Mouse (Mus musculus): ENCODE measurements around the gene Nln. TPM values are rescaled to one million over a fixed set of nuclear protein-coding genes. Genes with fewer than 3 reads are reported as not detected.

The Nln gene
- polyA plus RNA-seq, 3 experiments from 2014 or later: 5.3 to 10.1 (median 8.7) TPM

DNA sequence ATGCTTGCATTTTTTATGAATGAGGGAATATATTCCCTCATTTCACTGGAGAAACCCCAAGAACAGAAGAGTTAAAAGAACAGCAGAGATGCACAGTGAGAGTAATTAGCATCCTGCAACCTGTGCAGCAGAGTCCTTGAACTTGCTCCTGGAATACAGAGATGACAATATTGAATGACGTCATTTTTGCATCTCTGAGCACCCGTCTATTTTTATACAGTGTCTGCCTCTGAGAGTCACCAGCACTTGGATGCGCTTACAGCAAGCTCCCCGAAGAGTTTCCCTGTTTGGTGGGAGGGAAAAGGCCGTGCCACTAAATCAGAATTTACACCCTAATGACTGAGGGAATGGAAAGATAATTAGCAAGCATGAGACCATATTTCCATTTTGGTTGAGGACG lies 96.0 kb downstream of the Nln start:
- ATAC-seq: no peak

DNA sequence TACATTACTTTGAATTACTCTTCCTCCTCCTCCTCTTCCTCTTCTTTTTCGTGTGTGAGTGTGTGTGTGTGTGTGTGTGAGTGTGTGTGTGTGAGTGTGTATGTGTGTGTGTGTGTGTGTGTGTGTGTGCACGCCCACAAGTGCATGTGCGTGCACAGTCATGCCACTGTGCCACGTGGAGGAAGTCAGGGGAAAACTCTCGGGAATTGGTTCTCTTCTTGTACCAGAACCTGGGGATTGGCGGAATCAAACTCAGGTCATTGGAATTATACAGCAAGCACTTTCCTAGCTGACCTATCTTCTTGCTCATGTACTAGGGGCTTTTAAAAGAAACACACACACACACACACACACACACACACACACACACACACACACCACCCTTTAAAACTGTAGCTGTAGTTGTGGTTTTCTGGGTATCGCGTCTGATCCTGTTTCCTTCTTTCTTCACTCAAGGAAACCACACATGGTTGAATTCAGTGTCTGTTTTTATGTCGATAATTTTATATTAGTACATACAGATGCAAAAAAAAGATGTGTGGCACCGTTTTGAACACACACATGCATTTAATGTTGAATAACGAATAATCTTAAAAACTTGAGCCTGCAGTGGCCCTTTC lies 97.1 kb downstream of the Nln start:
- ATAC-seq: no peak

DNA sequence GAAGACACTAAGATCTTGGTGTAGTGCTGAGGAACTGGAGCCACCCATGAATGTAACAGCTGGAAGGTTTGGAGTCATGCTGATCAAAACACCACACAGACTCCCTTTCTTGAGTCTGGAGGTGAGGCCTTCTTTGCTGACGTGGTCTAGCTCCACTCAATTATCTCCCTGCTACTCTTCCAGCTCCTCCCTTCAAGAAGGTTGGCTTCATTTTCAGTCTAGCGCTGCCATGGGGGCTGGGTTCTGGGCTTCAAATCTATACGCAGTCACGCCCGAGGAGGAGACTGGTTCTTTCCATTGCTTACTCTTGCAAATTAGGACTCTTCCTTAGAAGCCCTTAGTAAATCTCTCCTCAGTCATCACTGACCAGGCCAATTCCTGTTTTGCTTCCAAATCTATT lies 98.1 kb downstream of the Nln start:
- ATAC-seq: no peak

DNA sequence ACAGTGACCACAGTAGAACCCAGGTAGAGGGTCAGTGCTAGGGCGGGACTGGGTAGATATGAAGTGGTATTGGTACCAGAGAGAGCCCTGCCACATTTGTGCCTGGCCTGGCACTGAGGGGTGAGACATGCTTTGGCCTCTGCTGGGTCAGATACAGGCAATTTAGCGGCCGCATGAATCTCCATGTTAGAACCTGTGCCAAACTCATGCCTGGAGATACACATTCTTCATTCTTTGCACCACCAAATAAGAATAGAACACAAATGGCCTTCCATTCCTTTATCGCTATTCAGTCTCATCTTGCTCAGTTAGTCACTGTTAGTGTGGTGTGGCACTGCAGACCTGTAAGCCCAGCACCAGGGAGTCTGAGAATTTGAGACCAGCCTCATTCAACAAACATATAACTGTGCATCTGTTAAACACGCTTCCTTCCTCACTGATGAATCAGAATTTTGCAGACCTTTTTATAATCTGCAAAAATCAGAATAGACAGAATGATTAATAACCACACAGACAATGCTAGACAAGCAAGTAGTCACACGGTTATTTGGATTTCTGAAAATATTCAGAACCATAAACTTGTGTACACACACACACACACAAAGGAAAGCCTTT lies 104.1 kb downstream of the Nln start:
- ATAC-seq: no peak

DNA sequence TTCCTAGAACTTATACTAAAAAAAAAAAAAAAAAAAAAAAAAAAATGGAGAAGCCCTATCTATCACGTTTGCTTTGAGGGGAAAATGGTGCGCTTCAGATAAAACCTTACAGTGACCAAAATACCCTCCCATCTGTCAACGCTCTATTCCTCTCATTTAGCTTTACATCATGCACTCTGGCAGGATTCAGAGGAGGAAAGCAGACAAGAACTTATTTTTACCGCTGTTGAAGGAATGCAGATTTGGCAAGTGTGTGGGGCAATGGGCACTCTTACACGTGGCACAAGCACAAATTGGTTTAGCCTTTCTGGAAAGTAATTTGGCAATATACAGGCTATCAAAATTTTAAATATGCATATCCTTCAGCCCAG lies 115.3 kb downstream of the Nln start:
- ATAC-seq: no peak

DNA sequence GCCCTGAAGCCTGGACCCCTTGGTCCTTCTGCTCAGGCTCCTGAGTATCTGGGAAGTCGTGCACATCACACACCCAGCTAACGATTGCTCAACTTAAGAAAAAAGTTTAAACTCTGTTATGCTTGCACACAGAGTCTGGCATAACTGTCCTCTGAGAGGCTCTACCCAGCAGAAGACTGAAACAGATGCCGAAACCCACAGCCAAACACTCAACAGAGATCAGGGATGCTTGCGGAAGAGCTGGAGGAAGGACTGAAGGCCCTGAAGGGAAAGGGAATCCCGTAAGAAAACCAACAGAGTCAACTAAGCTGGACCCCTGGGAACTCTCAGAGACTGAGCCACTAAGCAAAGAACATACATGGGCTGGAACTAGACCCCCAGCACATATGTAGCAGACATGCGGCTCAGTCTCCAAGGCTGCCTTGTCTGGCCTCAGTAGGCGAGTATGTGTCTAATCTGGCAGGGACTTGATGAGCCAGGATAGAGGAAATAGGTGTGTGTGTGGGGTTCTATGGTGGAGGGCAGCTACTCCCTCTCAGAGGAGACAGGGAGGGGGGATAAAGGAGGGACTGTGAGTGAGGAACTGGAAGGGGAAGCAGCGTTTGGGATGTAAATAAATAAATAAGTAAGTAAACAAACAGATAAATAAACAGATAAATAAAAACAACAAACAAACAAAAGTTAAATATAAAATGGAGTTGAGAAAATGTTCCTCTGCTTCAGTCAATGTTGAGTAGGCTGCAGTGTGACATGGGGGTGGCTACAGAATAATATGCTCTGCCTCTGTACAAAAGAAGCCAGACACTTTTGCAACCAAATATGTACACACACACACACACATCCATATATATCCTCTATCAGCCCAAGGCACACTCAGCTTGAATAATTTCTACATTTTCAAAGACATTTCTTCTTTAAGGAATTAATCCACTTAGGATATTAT lies 116.0 kb downstream of the Nln start:
- no peak for ATAC-seq

DNA sequence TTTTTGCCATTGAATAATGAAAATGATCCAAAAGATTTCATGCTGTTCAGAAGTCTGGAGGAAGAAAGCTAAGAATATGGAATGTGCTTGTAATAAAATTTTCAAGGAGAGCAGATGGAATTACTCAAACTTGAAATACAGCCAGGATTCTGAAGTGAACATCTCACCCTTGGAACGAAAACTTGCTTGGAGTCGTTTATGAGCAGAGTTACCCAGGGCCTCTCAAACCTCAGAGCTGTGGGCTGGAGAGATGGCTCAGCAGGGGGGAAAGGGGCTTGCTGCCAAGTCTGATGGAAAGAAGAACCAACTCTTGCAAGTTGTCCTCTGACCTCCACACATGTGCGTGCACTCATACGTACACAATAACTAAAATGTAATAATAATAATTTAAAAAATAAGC lies 122.8 kb downstream of the Nln start:
- ATAC-seq: no peak

DNA sequence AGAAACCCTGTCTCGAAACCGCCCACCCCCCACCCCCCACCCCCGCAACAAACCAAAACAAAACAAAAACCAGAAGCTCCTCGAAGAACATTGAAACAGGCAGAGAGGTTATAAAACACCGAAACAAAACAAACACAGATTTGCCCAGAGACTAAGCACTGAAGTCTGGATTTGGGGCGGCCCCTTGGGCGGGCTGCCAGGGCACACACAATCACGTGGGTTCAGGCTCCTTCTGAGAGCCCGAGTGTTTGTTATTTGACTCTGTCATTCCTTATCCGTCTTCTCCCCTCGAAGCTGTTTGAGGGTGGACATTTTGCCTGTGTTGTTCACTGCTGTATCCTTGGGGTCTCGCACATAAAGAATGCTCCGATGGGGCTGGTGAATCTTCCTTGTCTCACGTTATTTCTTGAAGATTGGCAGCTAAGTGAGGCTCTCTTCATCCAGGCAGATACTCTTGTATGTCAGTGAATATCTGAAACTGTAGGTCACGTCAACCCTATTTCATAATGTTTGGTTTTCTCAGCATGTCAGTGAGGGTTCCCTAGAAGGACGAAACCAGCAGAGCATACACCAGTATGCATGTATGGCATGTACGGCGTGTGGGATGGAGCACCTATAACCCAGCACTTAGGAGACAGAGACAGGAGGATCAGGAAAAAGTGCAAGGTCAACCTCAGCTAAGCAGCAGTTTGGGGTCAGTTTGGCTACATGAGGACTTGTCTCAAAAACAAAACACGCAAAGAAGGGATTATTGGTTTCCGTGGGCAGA lies 123.7 kb downstream of the Nln start:
- ATAC-seq: no peak

DNA sequence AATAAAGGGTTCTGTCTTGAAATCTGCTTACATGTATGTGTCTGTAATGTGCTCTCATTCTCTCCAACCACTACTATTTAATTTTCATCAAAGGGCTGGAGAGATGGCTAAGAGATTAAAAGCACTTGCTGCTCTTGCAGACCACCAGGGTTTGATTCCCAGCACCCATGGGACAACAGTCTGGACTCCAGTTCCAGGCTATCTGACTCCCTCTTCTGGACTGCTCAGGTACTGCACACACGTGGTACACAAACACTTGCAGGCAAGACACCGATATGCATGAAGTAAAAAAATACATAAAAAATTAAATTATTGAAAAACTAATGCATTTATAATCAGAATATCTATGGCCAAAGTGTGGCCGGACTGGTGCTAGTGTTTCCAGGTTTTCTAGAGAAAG lies 127.0 kb downstream of the Nln start:
- no peak for ATAC-seq

DNA sequence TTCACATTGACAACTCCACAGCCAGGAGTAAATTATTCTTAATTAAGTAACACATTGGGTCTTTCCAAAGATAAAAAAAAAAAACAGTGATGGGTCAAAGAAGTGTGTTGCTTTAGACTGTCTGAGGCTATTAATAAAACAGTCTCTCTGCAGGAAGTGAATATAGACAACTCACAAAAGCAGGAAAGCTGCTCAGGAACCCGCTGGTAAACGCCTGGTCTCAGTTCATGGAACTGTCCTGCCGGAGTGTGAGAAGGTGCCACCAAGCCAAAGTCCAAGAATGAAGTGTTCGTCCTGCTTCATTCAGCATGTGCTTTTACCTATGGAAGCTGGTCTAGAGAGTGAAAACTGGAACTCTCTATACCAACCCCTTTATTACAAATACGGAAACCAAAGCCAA lies 129.0 kb downstream of the Nln start:
- ATAC-seq: no peak

DNA sequence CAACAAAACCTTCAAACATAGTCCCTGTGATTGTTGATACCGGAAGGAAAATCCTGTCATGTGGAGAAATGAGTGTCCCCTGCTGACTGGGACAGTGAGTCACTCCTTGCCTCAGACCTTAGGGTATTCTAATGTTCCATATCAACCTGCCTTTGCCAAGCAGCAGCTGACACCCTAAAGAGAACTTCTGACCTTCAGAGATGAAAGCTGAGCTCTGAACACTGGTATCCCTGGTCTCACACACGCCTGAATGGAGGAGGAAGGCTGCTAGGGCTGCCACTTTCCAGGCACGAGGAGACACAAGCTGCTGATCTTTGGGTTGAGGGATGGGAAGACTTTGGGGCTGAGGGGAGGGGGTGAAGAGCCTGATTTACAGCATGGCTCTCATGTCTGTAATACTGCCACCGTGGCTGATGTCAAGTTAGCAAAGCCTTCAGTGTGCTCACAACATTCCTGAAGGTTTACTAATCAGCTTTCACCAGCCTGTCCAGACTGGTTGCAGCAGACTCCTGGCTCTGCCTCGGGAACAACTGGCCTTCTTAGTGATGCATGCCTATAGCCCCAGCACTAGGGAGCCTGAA lies 131.0 kb downstream of the Nln start:
- no peak for ATAC-seq

DNA sequence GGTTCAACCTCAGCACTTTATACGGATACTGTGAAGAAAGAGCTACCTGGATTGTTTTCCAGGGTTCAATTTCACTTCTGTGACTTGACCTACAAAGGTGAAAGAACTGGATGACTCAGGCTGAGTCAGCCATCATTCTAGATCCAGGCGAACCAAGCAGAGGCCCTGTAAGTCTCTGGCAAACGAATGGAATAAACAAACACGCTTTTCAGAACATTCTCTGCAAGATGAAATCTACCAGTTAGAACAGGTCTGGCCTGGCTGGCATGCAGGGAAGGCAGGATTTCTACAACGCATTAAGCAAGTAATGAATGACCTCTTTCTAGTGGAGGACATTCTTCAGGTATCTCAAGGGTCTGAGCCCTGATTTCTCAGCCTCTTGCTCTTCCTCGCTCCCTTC lies 131.6 kb downstream of the Nln start:
- ATAC-seq: no peak

DNA sequence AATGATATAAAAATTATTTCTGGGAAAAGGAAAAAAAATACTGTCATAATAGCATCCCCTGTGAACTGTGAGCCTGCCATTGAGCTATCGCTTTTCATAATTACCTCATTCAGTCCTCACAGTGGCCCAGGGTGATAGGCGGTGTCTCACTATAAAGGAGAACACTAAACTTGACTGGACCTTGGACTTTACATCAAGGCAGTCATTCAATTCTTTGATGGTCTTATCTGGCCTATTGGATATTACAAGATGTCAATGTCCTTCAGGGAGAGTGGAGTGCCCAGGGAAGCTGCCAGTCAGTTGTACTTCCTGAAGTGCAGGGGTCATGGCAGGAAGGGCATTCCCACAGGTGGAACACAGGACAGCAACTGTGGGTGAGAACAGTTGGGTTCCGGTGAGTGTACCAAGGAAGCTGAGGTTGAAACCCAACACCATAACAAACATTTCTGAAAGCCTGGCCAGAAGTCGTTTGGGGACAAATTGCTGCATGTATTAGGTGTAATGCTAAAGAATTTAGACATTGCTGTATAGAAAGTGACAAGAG lies 133.2 kb downstream of the Nln start:
- ATAC-seq: no peak

DNA sequence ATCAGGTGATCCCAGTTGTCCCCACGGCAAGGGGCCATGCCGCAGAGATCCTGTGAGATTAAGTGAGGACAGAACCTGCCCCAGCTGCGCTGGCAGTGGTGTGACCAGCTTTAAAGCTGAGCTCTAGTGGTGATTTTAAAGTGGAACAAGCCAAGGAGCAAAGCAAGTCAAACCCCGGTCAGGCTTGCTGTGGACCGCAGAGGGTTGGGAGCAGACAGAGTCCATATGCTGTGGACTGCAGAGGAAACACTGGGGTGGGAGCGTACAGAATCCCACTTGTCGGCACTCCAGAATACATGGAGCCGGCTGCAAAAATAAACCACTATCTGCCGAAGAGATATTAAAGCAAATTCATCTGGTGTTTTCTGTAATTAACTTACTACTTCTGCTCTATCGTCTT lies 134.3 kb downstream of the Nln start:
- no peak for ATAC-seq

DNA sequence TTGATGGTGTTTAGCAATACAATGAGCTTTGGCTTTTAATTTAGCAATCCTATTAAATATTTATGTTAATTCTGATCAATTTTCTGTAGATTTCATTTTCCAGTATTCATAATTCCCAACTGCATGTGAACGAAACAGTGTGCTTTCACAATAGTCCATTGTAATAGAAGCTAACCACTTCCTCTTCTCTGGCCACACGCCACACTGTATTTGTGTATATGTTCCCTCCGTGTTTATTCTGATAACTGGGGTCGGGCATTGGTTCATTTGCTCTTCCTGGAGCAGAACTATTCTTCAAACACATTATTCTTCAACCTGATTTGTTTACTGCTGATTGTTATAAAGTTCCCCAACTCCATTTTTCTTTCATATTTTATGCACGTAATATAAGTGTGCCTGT lies 135.4 kb downstream of the Nln start:
- no peak for ATAC-seq

Other genes starting within 250 kb of the Nln start
- gene Erbin, start 189.1 kb downstream of the Nln start, polyA plus RNA-seq (2017; shearing (Covaris generic)): 10 to 100 TPM; 34.4 to 45.8 (median 43.1) TPM
- gene Sgtb, start 127 bp upstream of the Nln start, polyA plus RNA-seq (2017; shearing (Covaris generic)): under 1 TPM; 0.30 to 0.43 (median 0.36) TPM
- gene Trappc13, start 68.9 kb upstream of the Nln start, polyA plus RNA-seq (2017; shearing (Covaris generic)): 10 to 100 TPM; 43.0 to 54.3 (median 50.0) TPM
- gene Trim23, start 69.2 kb upstream of the Nln start, polyA plus RNA-seq (2017; shearing (Covaris generic)): 10 to 100 TPM; 24.9 to 33.2 (median 28.6) TPM
- gene Cenpk, start 119.0 kb upstream of the Nln start, polyA plus RNA-seq (2017; shearing (Covaris generic)): 10 to 100 TPM in 1 of 3 experiments, 1 to 10 TPM in 2; 4.9 to 26.3 (median 5.6) TPM
- 10 to 100 TPM; 13.5 to 16.6 (median 15.0) TPM for gene Ppwd1, start 119.2 kb upstream of the Nln start, polyA plus RNA-seq (2017; shearing (Covaris generic))
- 10 to 100 TPM; 11.9 to 30.5 (median 25.5) TPM for gene Adamts6, start 178.2 kb upstream of the Nln start, polyA plus RNA-seq (2017; shearing (Covaris generic))